Mouse (Mus musculus): ENCODE data around the gene Rps25.

GRCm38 (mm10) chr9:44412781-44413180 lies 5.8 kb downstream of the Rps25 start:
- TF ChIP-seq POLR2A (IDR thresholded peaks at IDR 0.05; ENCODE audit: low read depth, low read length) (no peak), CTCF (conservative IDR thresholded peaks at IDR 0.05; ENCODE audit: insufficient read depth, insufficient read length, low read depth, low read length) (no peak)

Measured in kidney, adult 2 months (tissue).